Mouse (Mus musculus): ENCODE data around the gene D5Ertd579e. TPM values are rescaled to one million over a fixed set of nuclear protein-coding genes. Genes with fewer than 3 reads are reported as not detected.

Gene D5Ertd579e
- polyA plus RNA-seq, 1 experiment from 2014 or later = 37.3 TPM

DNA sequence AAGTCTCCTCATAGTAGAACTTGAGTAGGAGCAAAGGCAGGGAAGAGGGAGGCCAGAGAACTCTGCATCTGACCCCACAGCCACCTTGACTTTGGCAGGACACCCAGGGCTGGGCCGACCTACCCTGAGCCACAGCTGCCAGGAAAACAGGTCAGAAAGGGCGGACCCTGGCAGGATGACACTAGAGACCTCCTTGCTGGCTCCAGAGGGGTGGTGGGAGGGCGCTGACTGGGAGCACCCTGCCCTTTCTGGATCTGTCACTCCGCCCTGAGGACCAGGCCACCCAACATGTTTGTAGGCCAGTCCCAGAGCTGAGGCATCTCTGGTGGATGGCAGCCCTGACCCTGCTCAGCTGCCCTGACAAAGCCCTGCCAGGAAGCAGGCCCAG, 33.3 kb upstream of the D5Ertd579e start:
- Histone ChIP-seq H3K4me2 (replicated peaks) (no peak overlapping the region), H3K27ac (no peak overlapping the region), H3K36me3 (no peaks in the 10 kb centered on the region), H3K27me3 (replicated peaks) (no peaks in the 10 kb centered on the region), H3K4me3 (no peak overlapping the region), H3K4me1 (peaks cover 2% of the 10 kb centered on the region; the same call in 1 of the 2 replicates), H3K9me3 (no peaks in the 10 kb centered on the region), H3K9ac (no peak overlapping the region)
- WGBS = 86% methylated on average over 4 of the region's 4 CpGs
- ATAC-seq (ENCODE audit: low FRiP score, low read depth) = no peak

GRCm38 (mm10) chr5:36728403-36729085, 32.7 kb upstream of the D5Ertd579e start:
- no peak overlapping the region for H3K4me3 ChIP-seq
- no peak for ATAC-seq (ENCODE audit: low FRiP score, low read depth)
- no peaks in the 10 kb centered on the region for H3K27me3 ChIP-seq (replicated peaks)
- H3K9me3 ChIP-seq = no peaks in the 10 kb centered on the region
- WGBS = 74% methylated on average over 8 of the region's 8 CpGs
- no peaks in the 10 kb centered on the region for H3K36me3 ChIP-seq
- no peak overlapping the region for H3K27ac ChIP-seq
- no peak overlapping the region for H3K4me2 ChIP-seq (replicated peaks)
- H3K9ac ChIP-seq = no peak overlapping the region
- peaks cover 2% of the 10 kb centered on the region; the same call in 1 of the 2 replicates for H3K4me1 ChIP-seq

DNA sequence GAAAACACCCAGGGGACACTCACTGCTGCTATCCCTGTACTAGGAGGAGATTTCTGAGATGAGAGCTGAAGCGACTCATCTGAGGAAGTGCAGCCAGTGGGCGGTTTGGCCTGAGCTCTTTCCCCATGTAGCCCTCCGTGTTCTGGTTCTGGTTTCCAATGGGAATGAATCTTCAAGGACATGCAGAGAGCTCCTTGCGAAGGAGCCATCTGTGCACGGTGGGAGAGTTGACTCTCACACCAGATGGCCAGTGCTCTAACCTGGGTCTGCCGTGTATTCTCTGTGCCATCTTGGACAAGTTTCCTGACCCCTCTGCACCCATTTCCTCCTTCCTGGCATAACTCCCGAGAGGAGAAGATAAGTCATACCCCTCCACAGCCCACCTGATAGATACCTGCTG, 32.0 kb upstream of the D5Ertd579e start:
- ATAC-seq (ENCODE audit: low FRiP score, low read depth) = no peak
- H3K4me2 ChIP-seq (replicated peaks) = no peak overlapping the region
- H3K27me3 ChIP-seq (replicated peaks) = no peaks in the 10 kb centered on the region
- peaks cover 2% of the 10 kb centered on the region; the same call in 1 of the 2 replicates for H3K4me1 ChIP-seq
- H3K9me3 ChIP-seq = no peaks in the 10 kb centered on the region
- no peak overlapping the region for H3K9ac ChIP-seq
- WGBS = 83% methylated on average over 7 of the region's 7 CpGs
- no peak overlapping the region for H3K27ac ChIP-seq
- H3K4me3 ChIP-seq = no peak overlapping the region
- H3K36me3 ChIP-seq = no peaks in the 10 kb centered on the region

- Histone ChIP-seq H3K27me3 (replicated peaks) (no peaks in the 10 kb centered on the region), H3K9ac (no peak overlapping the region), H3K4me1 (peaks cover 2% of the 10 kb centered on the region; the same call in 1 of the 2 replicates), H3K4me3 (no peak overlapping the region), H3K4me2 (replicated peaks) (no peak overlapping the region), H3K27ac (no peak overlapping the region), H3K9me3 (no peaks in the 10 kb centered on the region), H3K36me3 (no peaks in the 10 kb centered on the region)
- 69% methylated on average over 2 of the region's 2 CpGs for WGBS
- no peak for ATAC-seq (ENCODE audit: low FRiP score, low read depth)
Measured at GRCm38 (mm10) chr5:36727136-36727535, 31.3 kb upstream of the D5Ertd579e start.

DNA sequence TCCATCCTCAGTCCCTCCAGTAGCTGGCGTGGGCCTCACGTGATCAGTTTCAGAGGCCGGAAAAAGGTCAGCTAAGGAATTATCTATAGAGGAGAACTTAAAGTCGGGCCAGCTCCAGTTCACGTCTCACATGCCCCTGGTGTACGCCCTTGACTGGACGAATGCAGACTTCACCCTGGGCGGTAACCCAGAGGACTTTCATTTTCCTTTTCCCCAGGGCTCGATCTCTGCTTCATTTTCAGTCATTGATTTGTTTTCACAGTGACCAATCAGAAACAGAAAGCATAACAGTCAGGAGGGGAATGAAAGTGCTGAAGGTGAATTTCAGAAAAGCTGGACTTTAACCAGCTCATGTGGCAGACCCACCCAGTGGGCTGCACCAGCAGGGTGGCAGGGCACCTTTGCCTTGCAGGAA, 30.6 kb upstream of the D5Ertd579e start:
- Histone ChIP-seq H3K9ac (no peak overlapping the region), H3K27ac (no peak overlapping the region), H3K9me3 (no peaks in the 10 kb centered on the region), H3K4me3 (no peak overlapping the region), H3K4me1 (no peaks in the 10 kb centered on the region), H3K36me3 (no peaks in the 10 kb centered on the region), H3K4me2 (replicated peaks) (no peak overlapping the region), H3K27me3 (replicated peaks) (no peaks in the 10 kb centered on the region)
- 82% methylated on average over 9 of the region's 9 CpGs for WGBS
- ATAC-seq (ENCODE audit: low FRiP score, low read depth) = no peak

- no peak overlapping the region for H3K9ac ChIP-seq
- no peak for ATAC-seq (ENCODE audit: low FRiP score, low read depth)
- H3K4me1 ChIP-seq = no peaks in the 10 kb centered on the region
- H3K4me3 ChIP-seq = no peak overlapping the region
- H3K4me2 ChIP-seq (replicated peaks) = no peak overlapping the region
- 73% methylated on average over 12 of the region's 12 CpGs for WGBS
- H3K27ac ChIP-seq = no peak overlapping the region
- no peaks in the 10 kb centered on the region for H3K36me3 ChIP-seq
- no peaks in the 10 kb centered on the region for H3K9me3 ChIP-seq
- H3K27me3 ChIP-seq (replicated peaks) = no peaks in the 10 kb centered on the region
Measured at GRCm38 (mm10) chr5:36725861-36726260, 30.0 kb upstream of the D5Ertd579e start.

GRCm38 (mm10) chr5:36724274-36724673, 28.4 kb upstream of the D5Ertd579e start:
- no peak overlapping the region for H3K4me3 ChIP-seq
- no peak overlapping the region for H3K4me2 ChIP-seq (replicated peaks)
- no peaks in the 10 kb centered on the region for H3K9me3 ChIP-seq
- no peak overlapping the region for H3K27ac ChIP-seq
- H3K36me3 ChIP-seq = no peaks in the 10 kb centered on the region
- H3K27me3 ChIP-seq (replicated peaks) = no peaks in the 10 kb centered on the region
- H3K9ac ChIP-seq = no peak overlapping the region
- 75% methylated on average over 7 of the region's 7 CpGs for WGBS
- H3K4me1 ChIP-seq = no peaks in the 10 kb centered on the region
- ATAC-seq (ENCODE audit: low FRiP score, low read depth) = no peak

DNA sequence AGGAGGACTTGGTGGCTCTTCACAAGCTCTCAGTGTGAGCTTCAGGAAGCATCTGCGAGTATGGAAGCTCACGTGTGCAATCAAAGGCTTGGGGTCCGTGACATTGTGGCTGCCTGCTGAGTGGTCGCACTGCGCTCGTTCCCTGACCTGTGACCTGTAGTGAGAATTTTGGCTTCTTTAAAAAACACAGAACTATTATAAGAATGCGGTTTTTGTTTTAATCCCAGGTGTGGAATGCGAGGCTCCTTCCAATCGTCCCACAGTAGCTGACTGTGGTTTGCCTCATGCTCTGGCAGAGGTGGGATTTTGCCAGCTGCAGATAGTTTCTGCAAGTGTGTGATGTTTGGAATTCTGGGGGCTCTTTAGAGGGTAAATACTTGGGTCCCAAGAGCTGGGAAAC, 27.5 kb upstream of the D5Ertd579e start:
- WGBS = 73% methylated on average over 9 of the region's 9 CpGs
- Histone ChIP-seq H3K4me1 (no peaks in the 10 kb centered on the region), H3K27me3 (replicated peaks) (no peaks in the 10 kb centered on the region), H3K27ac (no peak overlapping the region), H3K9me3 (no peaks in the 10 kb centered on the region), H3K4me3 (no peak overlapping the region), H3K9ac (no peak overlapping the region), H3K36me3 (no peaks in the 10 kb centered on the region), H3K4me2 (replicated peaks) (no peak overlapping the region)
- ATAC-seq (ENCODE audit: low FRiP score, low read depth) = no peak

GRCm38 (mm10) chr5:36722415-36722856, 26.6 kb upstream of the D5Ertd579e start:
- Histone ChIP-seq H3K4me3 (no peak overlapping the region), H3K4me2 (replicated peaks) (no peak overlapping the region), H3K9ac (no peak overlapping the region), H3K4me1 (no peaks in the 10 kb centered on the region), H3K9me3 (no peaks in the 10 kb centered on the region), H3K27me3 (replicated peaks) (no peaks in the 10 kb centered on the region), H3K27ac (no peak overlapping the region), H3K36me3 (no peaks in the 10 kb centered on the region)
- no peak for ATAC-seq (ENCODE audit: low FRiP score, low read depth)
- 81% methylated on average over 6 of the region's 6 CpGs for WGBS

DNA sequence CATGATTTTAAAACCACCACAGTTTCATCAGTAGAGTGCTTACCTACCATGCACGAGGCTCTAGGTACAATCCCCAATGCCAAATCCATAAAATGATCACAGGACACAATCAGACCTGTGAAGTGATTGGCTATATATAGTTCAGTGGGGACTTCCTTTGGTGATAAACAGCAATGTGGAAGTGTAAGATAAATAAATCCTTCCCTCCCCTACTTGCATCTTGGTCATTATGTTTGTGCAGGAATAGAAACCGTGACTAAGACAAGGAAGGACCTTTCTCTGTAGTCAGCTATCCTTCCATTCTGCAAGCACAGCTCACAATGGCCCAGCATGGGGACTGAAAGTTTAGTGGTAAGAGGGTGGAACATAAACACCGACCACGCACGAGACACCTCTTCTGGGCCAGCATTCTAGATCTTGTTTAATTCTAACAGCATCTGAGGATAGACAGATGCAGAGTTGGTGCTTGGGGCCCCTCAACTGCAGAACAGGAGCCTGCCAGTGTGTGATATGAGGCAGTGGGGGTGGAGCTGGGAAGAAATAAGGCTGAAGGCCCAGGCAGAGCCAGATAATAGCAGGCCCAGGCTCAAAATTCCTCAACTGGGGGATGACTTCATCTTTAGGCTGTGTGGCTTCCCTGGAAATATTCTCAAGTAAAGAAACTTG, 25.0 kb upstream of the D5Ertd579e start:
- Histone ChIP-seq H3K4me3 (no peak overlapping the region), H3K27ac (no peak overlapping the region), H3K27me3 (replicated peaks) (no peaks in the 10 kb centered on the region), H3K9ac (no peak overlapping the region), H3K36me3 (no peaks in the 10 kb centered on the region), H3K4me2 (replicated peaks) (no peak overlapping the region), H3K4me1 (no peaks in the 10 kb centered on the region), H3K9me3 (no peaks in the 10 kb centered on the region)
- WGBS = 75% methylated on average over 5 of the region's 5 CpGs
- no peak for ATAC-seq (ENCODE audit: low FRiP score, low read depth)

- H3K9me3 ChIP-seq = no peaks in the 10 kb centered on the region
- no peaks in the 10 kb centered on the region for H3K4me1 ChIP-seq
- no peak for ATAC-seq (ENCODE audit: low FRiP score, low read depth)
- H3K9ac ChIP-seq = no peak overlapping the region
- WGBS = 84% methylated on average over 5 of the region's 5 CpGs
- no peaks in the 10 kb centered on the region for H3K27me3 ChIP-seq (replicated peaks)
- no peak overlapping the region for H3K4me3 ChIP-seq
- no peak overlapping the region for H3K4me2 ChIP-seq (replicated peaks)
- H3K36me3 ChIP-seq = no peaks in the 10 kb centered on the region
- H3K27ac ChIP-seq = no peak overlapping the region
Measured at GRCm38 (mm10) chr5:36720219-36720618, 24.4 kb upstream of the D5Ertd579e start.

DNA sequence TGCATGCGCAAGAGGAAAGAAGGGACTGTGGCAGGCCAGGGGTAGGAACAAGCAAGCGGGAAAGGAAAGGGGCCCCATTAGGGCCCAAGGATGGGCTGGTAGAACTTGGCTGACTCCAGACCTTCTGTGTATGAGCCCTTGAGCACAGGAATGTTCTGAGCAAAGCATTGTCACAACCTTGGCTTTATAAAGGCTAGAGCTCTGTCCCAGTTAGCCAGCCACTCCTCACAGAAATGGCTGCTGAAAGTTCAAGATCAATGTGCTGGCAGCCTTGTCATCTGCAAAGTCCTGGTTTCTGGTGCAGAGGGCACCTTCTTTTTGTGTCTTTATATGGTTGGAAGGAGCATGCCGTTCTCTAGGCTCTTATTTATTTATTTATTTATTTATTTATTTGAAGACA, 23.8 kb upstream of the D5Ertd579e start:
- 90% methylated on average over 3 of the region's 3 CpGs for WGBS
- Histone ChIP-seq H3K4me3 (no peak overlapping the region), H3K36me3 (no peaks in the 10 kb centered on the region), H3K27me3 (replicated peaks) (no peaks in the 10 kb centered on the region), H3K9ac (no peak overlapping the region), H3K9me3 (no peaks in the 10 kb centered on the region), H3K4me1 (no peaks in the 10 kb centered on the region), H3K27ac (no peak overlapping the region), H3K4me2 (replicated peaks) (no peak overlapping the region)
- no peak for ATAC-seq (ENCODE audit: low FRiP score, low read depth)

DNA sequence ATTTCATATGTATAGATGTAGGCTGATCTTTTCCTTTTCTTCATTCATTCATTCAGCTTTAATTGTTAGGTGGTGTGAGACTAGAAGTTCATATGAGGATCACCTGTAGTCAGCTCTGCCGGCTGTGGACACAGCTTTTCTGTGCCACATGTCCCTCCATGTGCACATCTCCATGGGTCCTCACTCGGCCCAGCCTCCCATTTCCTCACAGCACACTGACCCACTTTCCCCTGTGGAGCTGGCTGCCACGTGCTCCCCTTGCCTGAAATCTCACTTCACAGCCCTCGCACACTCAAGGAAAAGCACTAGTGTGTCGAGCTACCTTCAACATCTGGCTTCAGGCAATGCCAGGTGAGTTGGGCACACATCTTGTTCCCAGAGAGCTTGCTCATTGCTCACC, 23.3 kb upstream of the D5Ertd579e start:
- Histone ChIP-seq H3K4me1 (no peaks in the 10 kb centered on the region), H3K27ac (no peak overlapping the region), H3K9me3 (no peaks in the 10 kb centered on the region), H3K9ac (no peak overlapping the region), H3K4me2 (replicated peaks) (no peak overlapping the region), H3K36me3 (no peaks in the 10 kb centered on the region), H3K27me3 (replicated peaks) (no peaks in the 10 kb centered on the region), H3K4me3 (no peak overlapping the region)
- 86% methylated on average over 5 of the region's 5 CpGs for WGBS
- no peak for ATAC-seq (ENCODE audit: low FRiP score, low read depth)

Data from neural tube, embryonic 12.5 days (tissue).